Mouse (Mus musculus) cerebellum, postnatal 4 days (tissue): ENCODE data around the gene Omp.

Experiments
- DNase-seq, 2 experiments: peaks; one replicate each; pipeline ENCODE4 v3.0.0; 2022; ENCODE audit warnings: low spot score in 2 of 2, mixed read lengths in 1 of 2

The Omp gene

DNA sequence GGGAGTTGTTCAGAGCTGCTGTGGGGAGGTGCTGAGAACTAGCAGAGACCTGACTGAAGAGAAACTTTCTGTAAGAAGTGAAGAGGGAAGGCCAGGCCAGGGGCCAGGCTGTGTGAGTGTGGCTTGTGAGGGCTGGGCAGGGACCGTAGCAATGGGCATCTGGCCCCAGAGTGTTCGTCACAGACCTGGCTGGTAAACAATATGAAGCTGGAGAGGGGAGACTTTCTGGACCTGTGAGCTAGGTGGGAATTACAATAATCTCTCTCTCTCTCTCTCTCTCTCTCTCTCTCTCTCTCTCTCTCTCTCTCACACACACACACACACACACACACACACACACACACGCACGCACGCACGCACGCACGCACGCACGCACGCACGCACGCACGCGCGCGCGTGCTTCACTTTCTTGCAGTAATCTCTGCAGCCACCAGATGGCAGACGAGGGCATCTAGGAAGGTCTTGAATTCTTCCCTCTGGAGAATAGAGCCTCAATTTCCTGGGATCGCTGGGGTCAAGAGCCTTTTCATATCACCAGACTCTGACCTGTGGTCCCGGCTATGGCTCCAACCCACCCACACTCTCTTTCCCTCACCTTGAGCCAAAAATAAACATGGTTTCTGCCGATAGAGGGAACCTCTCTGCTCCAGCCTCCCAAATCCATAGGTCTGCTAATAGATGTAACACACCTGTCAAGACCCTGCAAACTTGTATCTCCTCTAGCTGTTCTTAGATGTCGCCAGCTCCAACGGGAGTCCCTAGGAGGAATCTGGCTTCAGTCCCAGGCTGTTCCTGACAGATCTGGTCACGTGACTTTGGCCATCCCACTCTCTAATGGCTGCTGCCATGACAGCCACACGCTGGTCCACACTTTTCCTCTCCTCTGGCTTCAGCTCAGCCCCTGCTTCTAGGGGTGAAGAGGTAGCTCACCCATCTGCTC lies 42.0 kb downstream of the Omp start:
- peak; percentile 64 to 91 for DNase-seq

DNA sequence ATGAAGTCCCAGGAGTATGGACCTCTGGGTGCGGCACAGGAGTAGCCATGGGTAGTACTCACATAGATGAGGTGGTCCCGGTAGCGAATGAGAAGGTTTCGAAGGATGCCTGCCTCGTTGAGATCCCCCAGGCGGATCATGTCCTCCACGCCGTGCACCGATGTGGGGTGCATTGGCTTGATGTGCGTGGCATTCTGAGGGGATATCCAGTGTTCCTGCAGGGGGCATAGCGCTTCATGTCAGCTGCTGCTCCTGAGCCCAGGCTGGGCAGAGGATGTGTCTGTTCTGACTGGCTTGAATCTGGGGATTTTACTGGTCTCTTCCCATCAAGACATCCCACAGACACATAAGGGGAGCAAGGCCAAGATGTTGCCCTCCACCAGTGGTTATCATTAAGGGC lies 42.8 kb downstream of the Omp start:
- DNase-seq, result no peak

DNA sequence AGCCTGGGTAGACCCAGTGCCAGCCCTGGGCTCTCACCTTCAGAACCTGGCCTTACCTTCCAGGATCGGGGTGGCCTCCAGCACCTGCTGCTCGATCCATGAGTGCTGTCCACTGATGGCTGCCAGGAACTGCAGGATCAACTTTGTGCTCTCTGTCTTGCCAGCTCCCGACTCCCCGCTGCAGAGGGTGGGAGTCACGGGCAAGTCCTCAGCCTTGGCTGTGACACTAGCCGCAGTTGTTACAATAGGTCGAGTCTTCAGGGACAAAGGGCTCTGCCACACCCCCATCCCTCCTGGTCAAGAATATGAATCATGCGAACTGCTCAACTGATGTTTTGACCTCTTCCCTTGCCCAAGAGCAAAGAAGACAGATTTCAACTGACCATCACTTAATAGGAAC lies 47.7 kb downstream of the Omp start:
- DNase-seq, result no peak

DNA sequence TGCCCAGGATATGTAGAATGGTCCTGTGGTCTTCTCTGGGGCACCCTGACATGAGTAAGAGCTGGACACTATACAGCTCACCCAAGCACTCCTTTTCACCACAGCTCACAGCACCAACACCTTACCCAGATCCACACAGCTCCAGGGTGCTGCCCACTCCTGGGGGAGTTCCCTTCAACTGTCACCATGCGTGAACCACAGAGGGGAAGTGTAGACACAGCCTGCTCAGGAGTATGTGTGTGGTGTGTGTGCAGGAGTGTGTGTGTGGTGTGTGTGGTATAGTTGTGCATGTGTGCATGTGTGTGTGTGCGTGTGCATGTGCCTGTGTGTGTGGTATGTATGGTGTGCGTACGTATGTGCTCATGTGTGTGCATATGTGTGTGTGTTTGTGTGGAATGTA lies 49.5 kb downstream of the Omp start:
- no peak for DNase-seq
